Mouse (Mus musculus) G1E (cell line): ENCODE measurements at regions not wholly inside any gene's neighbourhood (a gene's known extent, or its start where the extent isn't known, plus 50 kb on each side); places are given as distances from the start of the nearest gene placed in this dataset.

ENCODE experiments used
- ATAC-seq: 2 replicates; pipeline ENCODE4 v1.8.0; 2016; ENCODE audit warnings: mild to moderate bottlenecking; ENCODE audit not compliant: insufficient number of reproducible peaks, poor library complexity, low FRiP score, severe bottlenecking; ENCODE audit errors: extremely low read depth
- DNase-seq: peaks from one replicate; pipeline ENCODE4 v3.0.0; 2012; ENCODE audit warnings: low spot score
- H3K27me3 ChIP-seq: 2 replicates; pipeline ENCODE4 v1.6.1; 2012; ENCODE audit warnings: mild to moderate bottlenecking, low read length, inconsistent platforms; ENCODE audit not compliant: insufficient read depth
- H3K36me3 ChIP-seq: replicated peaks from 2 replicates; pipeline ENCODE3; 2012; ENCODE audit warnings: mild to moderate bottlenecking, inconsistent platforms
- H3K4me1 ChIP-seq: 2 replicates; pipeline ENCODE4 v1.6.1; 2012; ENCODE audit warnings: low read depth, low read length, inconsistent platforms, mixed read lengths; ENCODE audit not compliant: insufficient read depth
- H3K4me3 ChIP-seq: 2 replicates; pipeline ENCODE4 v1.5.1; 2012; ENCODE audit warnings: low read depth, mild to moderate bottlenecking, inconsistent platforms, low read length, moderate library complexity, mixed read lengths
- H3K9me3 ChIP-seq: replicated peaks from 2 replicates; pipeline ENCODE4 v1.6.1; 2012; ENCODE audit warnings: inconsistent platforms
- CTCF ChIP-seq: IDR thresholded peaks from 2 replicates; pipeline ENCODE4 v1.5.1; 2012; ENCODE audit warnings: low read depth, low read length, inconsistent platforms, mixed read lengths
- GATA1 ChIP-seq: IDR thresholded peaks from 2 replicates; pipeline ENCODE4 v1.6.1; 2012; ENCODE audit warnings: borderline replicate concordance, low read length, inconsistent platforms, mixed read lengths
- GATA2 ChIP-seq: IDR thresholded peaks from 2 replicates; pipeline ENCODE4 v1.6.1; 2012; ENCODE audit warnings: low read depth, low read length, inconsistent platforms, borderline replicate concordance
- POLR2AphosphoS5 ChIP-seq: IDR thresholded peaks from 2 replicates; pipeline ENCODE4 v1.6.1; 2012; ENCODE audit warnings: low read depth, low read length, inconsistent platforms; ENCODE audit not compliant: insufficient replicate concordance
- TAL1 ChIP-seq: conservative IDR thresholded peaks from 2 replicates; pipeline ENCODE4 v1.6.1; 2012; ENCODE audit warnings: low read depth, low read length, inconsistent platforms, mixed read lengths

- no peaks in the 10 kb centered on the region for H3K27me3 ChIP-seq
- peaks cover 40% of the 10 kb centered on the region for H3K9me3 ChIP-seq
- TF ChIP-seq POLR2AphosphoS5 = no peak
- no peak for TF ChIP-seq CTCF
- TF ChIP-seq GATA1 = no peak
- TF ChIP-seq GATA2 = no peak
- no peak for TF ChIP-seq TAL1
- ATAC-seq (no peak), DNase-seq (no peak)
- H3K36me3 ChIP-seq = no peaks in the 10 kb centered on the region
- H3K4me3 ChIP-seq = no peak overlapping the region
- H3K4me1 ChIP-seq = no peaks in the 10 kb centered on the region
These were observed 151.0 kb downstream of the Drd1 start for GRCm38 (mm10) chr13:53904471-53904870.

GRCm38 (mm10) chr13:53903626-53904025, 151.9 kb downstream of the Drd1 start:
- DNase-seq (no peak), ATAC-seq (no peak)
- Histone ChIP-seq H3K36me3 (no peaks in the 10 kb centered on the region), H3K4me1 (no peaks in the 10 kb centered on the region), H3K4me3 (no peak overlapping the region), H3K27me3 (no peaks in the 10 kb centered on the region), H3K9me3 (peaks cover 45% of the 10 kb centered on the region)
- TF ChIP-seq POLR2AphosphoS5 (no peak), GATA2 (no peak), TAL1 (no peak), GATA1 (no peak), CTCF (no peak)

GRCm38 (mm10) chr13:53902831-53903230, 152.7 kb downstream of the Drd1 start:
- TF ChIP-seq CTCF (no peak), POLR2AphosphoS5 (no peak)
- no peak for ATAC-seq
- no peaks in the 10 kb centered on the region for H3K36me3 ChIP-seq

GRCm38 (mm10) chr13:53900406-53901025, 155.0 kb downstream of the Drd1 start:
- H3K4me1 ChIP-seq = no peaks in the 10 kb centered on the region
- H3K27me3 ChIP-seq = no peaks in the 10 kb centered on the region
- TF ChIP-seq GATA2 (no peak), GATA1 (no peak), POLR2AphosphoS5 (no peak), TAL1 (no peak), CTCF (no peak)
- H3K36me3 ChIP-seq = no peaks in the 10 kb centered on the region
- H3K9me3 ChIP-seq = peaks cover 51% of the 10 kb centered on the region
- H3K4me3 ChIP-seq = no peak overlapping the region
- ATAC-seq (no peak), DNase-seq (no peak)

More at GRCm38 (mm10) chr13:53902831-53903230, 152.7 kb downstream of the Drd1 start:
- no peak for DNase-seq
- H3K27me3 ChIP-seq = no peaks in the 10 kb centered on the region
- no peaks in the 10 kb centered on the region for H3K4me1 ChIP-seq
- H3K9me3 ChIP-seq = peaks cover 51% of the 10 kb centered on the region
- no peak overlapping the region for H3K4me3 ChIP-seq

- no peaks in the 10 kb centered on the region for H3K27me3 ChIP-seq
- no peaks in the 10 kb centered on the region for H3K4me1 ChIP-seq
- ATAC-seq (no peak), DNase-seq (no peak)
- H3K9me3 ChIP-seq = peaks cover 40% of the 10 kb centered on the region
- H3K4me3 ChIP-seq = no peak overlapping the region
- TF ChIP-seq GATA2 = no peak
- no peak for TF ChIP-seq CTCF
- TF ChIP-seq GATA1 = no peak
- no peaks in the 10 kb centered on the region for H3K36me3 ChIP-seq
These were observed 157.2 kb downstream of the Drd1 start for GRCm38 (mm10) chr13:53898351-53898750.

GRCm38 (mm10) chr13:53897176-53897575, 158.3 kb downstream of the Drd1 start:
- peaks cover 34% of the 10 kb centered on the region for H3K9me3 ChIP-seq
- no peaks in the 10 kb centered on the region for H3K36me3 ChIP-seq
- ATAC-seq = no peak
- no peak for DNase-seq
- H3K27me3 ChIP-seq = no peaks in the 10 kb centered on the region
- TF ChIP-seq GATA2 (no peak), POLR2AphosphoS5 (no peak), GATA1 (no peak), CTCF (no peak), TAL1 (no peak)
- H3K4me3 ChIP-seq = no peak overlapping the region
- H3K4me1 ChIP-seq = no peaks in the 10 kb centered on the region

- H3K36me3 ChIP-seq = no peaks in the 10 kb centered on the region
- peaks cover 70% of the 10 kb centered on the region for H3K9me3 ChIP-seq
- no peak overlapping the region for H3K4me3 ChIP-seq
- H3K4me1 ChIP-seq = no peaks in the 10 kb centered on the region
- ATAC-seq (no peak), DNase-seq (no peak)
- no peaks in the 10 kb centered on the region for H3K27me3 ChIP-seq
- no peak for TF ChIP-seq GATA2
- TF ChIP-seq GATA1 = no peak
- TF ChIP-seq CTCF = no peak
- TF ChIP-seq POLR2AphosphoS5 = no peak
These were observed 167.1 kb downstream of the Drd1 start for GRCm38 (mm10) chr13:53888411-53888810.
